Mouse (Mus musculus) erythroblast, adult 5-6 weeks (primary cell): ENCODE results near the gene Gja8. TPM values are rescaled to one million over a fixed set of nuclear protein-coding genes. Genes with fewer than 3 reads are reported as not detected.

Experiments
- ATAC-seq: replicated peaks from 2 replicates; pipeline ENCODE4 v1.8.0; 2016; ENCODE audit warnings: moderate number of reproducible peaks, mild to moderate bottlenecking, moderate TSS enrichment, inconsistent platforms; ENCODE audit not compliant: poor library complexity, low FRiP score, severe bottlenecking
- total RNA-seq, 2 experiments: library from RNA; stranded (forward) in 1 of 2; stranded (reverse) in 1 of 2; fragments of 150-400 nt in 1 of 2; fragments of 200-764, 138-1000 nt in 1 of 2; gene quantifications; 2 replicates each; pipeline versions ENCODE4 v1.2.3 to v1.2.4; 2015 to 2017; ENCODE audit warnings: low replicate concordance in 2 of 2

The Gja8 gene
- total RNA-seq (2015; ENCODE audit: low replicate concordance), result not detected in 2 replicates
- total RNA-seq (2017; ENCODE audit: low replicate concordance), result not detected in 2 replicates

- ATAC-seq, result no peak
Observed at GRCm38 (mm10) chr3:96925920-96926319, at the start of gene Gja8. Gene Gja8, minus strand, starts transcription at chr3:96926020.

- no peak for ATAC-seq
Observed at GRCm38 (mm10) chr3:96974467-96974866, 48.6 kb upstream of the Gja8 start.

- no peak for ATAC-seq
Observed at GRCm38 (mm10) chr3:96970986-96971385, 45.2 kb upstream of the Gja8 start.

DNA sequence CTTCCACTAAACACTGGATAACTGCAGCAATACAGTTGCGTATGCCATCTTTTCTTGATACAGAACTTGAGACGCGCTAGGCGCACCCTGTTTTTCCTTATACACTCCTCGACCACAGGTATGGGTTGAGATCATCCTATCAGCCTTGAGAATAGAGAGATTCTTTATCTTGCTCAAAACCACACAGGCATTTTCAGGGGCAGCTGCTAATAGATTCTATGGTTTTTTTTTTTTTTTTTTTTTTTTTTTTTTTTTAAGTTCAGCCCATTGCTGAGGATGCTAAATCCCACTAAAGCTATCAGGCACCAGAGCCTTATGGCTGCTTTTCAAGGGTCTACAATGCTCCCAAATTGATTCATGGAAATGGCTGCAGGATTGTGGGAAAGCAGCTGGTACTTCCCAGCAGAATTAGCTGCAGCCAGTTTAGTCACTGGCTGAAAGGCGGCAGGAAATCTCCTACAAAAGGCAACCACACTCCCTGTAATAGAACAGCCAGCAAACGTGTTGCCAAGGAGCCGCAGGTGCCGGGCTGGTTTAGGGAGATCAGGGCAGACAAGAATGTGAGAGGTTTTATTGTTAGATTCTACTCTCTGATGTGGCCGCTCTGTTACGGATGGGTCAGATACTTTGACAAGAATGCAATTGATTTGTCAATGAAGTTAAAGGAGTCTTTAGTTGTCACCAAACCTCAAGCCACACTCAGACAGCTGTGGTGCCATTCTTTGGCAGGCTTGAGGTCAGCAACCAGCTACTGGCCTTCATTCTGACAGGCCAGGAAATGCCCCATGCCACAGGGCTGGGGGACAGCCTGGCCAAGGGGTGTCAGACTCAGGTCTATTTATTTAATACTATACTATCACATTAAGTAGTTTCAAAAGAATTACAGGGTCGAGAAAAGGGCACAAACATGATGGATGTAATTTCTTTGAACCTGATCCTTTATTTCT lies 37.5 kb upstream of the Gja8 start:
- ATAC-seq, result no peak

GRCm38 (mm10) chr3:96960597-96960996 lies 34.8 kb upstream of the Gja8 start:
- no peak for ATAC-seq

DNA sequence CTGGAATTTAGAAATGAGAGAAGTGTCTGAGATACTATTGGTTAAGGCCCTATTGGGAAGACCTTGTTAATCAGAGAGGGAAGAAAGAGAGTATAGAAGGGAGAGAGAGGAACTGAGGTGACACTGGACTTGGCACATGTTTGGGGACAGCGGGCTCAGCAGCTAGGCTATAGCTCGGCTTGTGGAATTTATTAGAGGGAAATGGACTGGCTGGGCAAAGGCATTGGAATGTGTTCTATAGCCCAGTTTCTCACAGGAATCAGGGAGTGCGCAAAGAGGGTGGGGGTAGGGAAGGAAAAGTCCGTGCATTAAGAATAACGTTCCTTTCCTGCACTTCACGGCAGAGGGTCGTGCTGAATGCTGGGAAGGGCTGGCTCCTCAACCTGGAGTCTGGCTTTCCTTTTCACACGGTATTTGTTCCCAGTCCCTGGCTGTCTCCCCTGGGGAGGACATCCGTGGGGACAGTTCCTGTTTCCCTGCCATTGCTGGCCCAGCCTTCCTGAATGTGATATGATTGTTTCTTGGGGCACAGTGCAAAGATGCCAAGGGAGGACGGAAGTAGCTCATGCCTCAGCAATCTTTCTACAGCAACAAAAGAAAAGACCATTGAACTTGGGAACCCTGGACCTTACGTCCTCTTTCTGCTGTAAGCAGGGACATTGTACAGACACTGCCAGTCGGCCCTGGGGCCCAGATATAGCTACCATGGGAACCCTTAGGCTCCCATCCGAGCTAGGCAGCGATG lies 27.8 kb upstream of the Gja8 start:
- no peak for ATAC-seq

DNA sequence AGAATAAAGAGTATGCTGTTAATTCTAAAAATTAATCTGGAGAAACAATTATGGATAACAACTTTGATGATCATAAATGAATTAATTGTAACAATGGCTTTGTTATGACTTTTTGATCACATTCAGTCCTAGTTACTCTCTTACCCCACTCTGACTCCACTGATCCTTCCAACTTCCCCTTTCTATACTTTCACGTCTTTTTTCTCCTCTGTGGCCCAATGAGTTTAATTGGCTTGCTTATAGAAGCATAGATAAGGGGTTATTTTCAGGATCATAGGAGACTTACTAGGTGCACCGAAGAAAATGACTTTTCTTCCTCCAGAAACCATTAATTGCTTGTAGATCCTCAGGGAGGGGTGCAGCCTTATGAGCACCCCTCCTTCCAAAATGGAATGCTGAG lies 16.9 kb upstream of the Gja8 start:
- ATAC-seq, result no peak

- no peak for ATAC-seq
Observed at GRCm38 (mm10) chr3:96938738-96939137, 12.9 kb upstream of the Gja8 start.

- no peak for ATAC-seq
Observed at GRCm38 (mm10) chr3:96937606-96938005, 11.8 kb upstream of the Gja8 start.

DNA sequence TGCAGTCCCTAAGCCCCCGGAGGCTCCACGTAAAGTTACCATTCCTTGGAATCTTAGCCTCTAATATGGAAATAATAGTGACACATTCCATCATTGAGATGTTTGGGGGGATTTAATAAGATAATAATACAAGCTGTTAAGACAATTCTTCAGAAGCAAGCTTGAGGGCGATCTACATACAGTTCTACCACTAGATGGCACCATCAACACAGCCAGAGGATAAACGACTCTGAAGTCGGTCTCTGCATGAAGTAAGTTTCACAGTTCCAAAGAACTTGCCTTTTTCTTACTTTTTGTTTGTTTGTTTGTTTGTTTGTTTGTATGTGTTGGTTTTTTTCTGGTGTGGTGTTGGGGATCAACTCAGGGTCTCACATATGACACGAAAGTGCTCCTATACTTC lies 10.4 kb upstream of the Gja8 start:
- ATAC-seq, result no peak

DNA sequence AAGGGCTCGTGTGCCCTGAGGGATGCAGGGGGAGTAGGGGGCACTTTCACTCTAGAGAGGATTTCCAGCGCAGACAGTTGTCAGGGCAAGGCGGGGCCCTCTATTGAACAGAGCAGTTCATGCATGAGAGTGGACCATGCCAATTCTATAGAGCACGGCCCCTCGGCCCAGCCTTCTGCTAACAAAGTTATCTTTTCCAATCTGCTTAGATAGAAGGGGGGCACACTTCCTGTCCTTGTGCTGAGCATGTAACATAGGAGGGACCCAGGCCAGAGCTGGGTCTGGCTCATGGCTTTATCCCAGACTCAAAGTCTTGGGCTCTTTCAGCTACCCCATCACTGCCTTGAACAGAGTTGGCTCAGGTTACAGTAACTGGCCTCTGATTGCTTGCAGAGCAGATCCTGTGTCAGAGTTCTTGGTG lies 5.5 kb upstream of the Gja8 start:
- no peak for ATAC-seq

GRCm38 (mm10) chr3:96924631-96925030 lies 1.2 kb downstream of the Gja8 start:
- ATAC-seq, result no peak

- no peak for ATAC-seq
Observed at GRCm38 (mm10) chr3:96920991-96921390, 4.8 kb downstream of the Gja8 start.

DNA sequence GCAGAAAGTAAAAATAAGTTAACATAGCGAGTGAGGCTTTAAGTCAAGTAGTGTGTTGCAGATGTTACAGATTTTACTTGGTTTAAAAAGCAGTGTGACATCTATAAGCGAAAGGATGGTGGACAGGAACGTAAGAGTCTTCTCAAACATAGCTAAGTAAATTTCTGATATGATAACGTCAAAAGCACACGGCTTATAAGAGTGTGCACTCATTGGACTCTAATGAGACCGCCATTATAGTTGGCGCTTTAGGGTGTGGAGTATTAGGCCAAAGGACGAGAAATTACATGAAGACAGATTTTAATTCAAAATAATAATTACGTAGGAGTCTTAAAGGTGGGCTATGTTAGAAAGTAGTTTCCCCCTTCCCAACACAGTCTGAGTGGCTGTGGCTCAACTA lies 20.2 kb downstream of the Gja8 start:
- ATAC-seq, result peak; percentile 30; the same call in 1 of the 2 replicates

- ATAC-seq, result peak; percentile 100
Observed at GRCm38 (mm10) chr3:96904851-96905541, 20.8 kb downstream of the Gja8 start, which contains the start of gene Gpr89. Gene Gpr89, minus strand, starts transcription at chr3:96905346.

- ATAC-seq, result no peak
Observed at GRCm38 (mm10) chr3:96904393-96904792, 21.4 kb downstream of the Gja8 start, which contains the start of gene Gja5. Gene Gja5, plus strand, starts transcription at chr3:96904693.

- no peak for ATAC-seq
Observed at GRCm38 (mm10) chr3:96902336-96902999, 23.4 kb downstream of the Gja8 start.

DNA sequence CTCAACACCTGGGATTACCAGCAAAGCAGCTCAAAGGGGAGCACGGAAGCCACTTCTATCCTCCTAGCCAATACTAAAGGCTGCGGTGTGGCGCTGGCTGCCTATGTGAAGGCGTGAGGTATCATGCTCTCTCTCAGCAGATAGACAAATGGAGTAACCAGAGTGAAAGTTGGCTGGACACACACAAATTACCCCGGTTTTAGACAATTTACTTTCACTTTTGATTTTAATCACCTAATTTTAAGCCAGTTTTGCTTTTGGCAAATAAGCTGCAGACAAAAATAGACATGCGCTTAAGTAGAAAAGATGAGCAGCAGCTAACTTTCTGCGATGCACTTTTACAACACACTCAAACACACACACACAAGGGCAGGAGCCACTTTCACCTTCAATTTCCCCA lies 42.1 kb downstream of the Gja8 start:
- ATAC-seq, result no peak

- no peak for ATAC-seq
Observed at GRCm38 (mm10) chr3:96882061-96882849, 43.6 kb downstream of the Gja8 start.
